Comparison of ENCODE assay signal across 12 mouse cellular contexts in the genomic region with DNA sequence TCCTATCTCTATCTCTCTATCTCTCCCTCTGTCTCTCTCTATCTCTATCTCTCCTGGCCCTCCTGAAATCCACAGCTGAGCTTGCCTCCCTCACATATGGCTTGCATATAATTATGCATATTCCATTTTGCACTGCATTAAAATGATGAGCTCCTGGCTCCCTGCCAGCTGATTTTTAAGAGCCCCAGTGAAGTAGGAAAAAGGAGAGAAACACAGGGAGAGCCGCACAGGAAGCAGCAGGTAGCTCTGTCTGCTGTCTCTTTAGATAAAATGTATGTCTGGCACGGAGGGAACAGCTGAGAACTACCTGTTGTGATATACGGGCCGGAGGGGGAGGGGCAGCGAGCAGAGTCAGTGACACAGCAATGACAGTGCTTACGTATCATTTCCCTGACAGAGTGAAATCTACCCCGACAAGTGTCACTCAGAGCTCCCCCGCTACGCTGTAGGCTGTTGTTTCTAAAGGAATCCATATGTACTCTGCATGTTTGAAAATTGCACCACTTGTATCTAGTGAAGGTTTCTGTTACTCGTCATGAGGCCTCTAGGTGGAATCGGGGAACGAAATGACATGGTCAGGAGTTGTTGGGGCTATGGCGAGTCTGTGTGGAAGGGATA.
A peak's percentile ranks its signal among the peaks of the same experiment; 100 is the strongest.
DNase-seq lines count a peak whose midpoint lies in the region; ATAC-seq and TF ChIP-seq lines count a peak whose summit lies in the region.
"Had no signal": no experiment of that assay in that cellular context is flagged by ENCODE, and none has a peak within 500 bp of the region (broad histone marks: within the 10 kb centered on the region; RNA-seq: fewer than 3 reads in every experiment).

No protein-coding gene starts in this region.

- peak; percentile 57 for ATAC-seq in midbrain, embryonic 13.5 days
- no peak for ATAC-seq in midbrain, postnatal 0 days (ENCODE audit: low FRiP score)
- ATAC-seq: lung, postnatal 0 days had no signal

- H3K27me3 ChIP-seq in midbrain, embryonic 13.5 days: no peaks in the 10 kb centered on the region
- no peaks in the 10 kb centered on the region for H3K27me3 ChIP-seq in midbrain, postnatal 0 days (ENCODE audit: insufficient read depth, low read length)

- H3K4me3 ChIP-seq in midbrain, embryonic 13.5 days (replicated peaks): no peak overlapping the region
- H3K4me3 ChIP-seq in midbrain, postnatal 0 days (ENCODE audit: low read depth, low read length): no peak overlapping the region
- H3K4me3 ChIP-seq: limb, embryonic 10.5 days had no signal

- H3K9me3 ChIP-seq in midbrain, embryonic 13.5 days: no peaks in the 10 kb centered on the region
- H3K9me3 ChIP-seq in midbrain, postnatal 0 days (ENCODE audit: low read length): no peaks in the 10 kb centered on the region
- H3K9me3 ChIP-seq: limb, embryonic 10.5 days had no signal

- H3K27ac ChIP-seq in midbrain, embryonic 13.5 days: peak overlapping the region; percentile 32; the same call in 1 of the 2 replicates
- no peak overlapping the region for H3K27ac ChIP-seq in midbrain, postnatal 0 days (ENCODE audit: low read depth, low read length)
- H3K27ac ChIP-seq: limb, embryonic 10.5 days had no signal

- H3K4me1 ChIP-seq in midbrain, embryonic 13.5 days (replicated peaks): peaks cover 49% of the 10 kb centered on the region
- H3K4me1 ChIP-seq in midbrain, postnatal 0 days (ENCODE audit: insufficient read depth, low read length): peaks cover 10% of the 10 kb centered on the region; the same call in 1 of the 2 replicates
- H3K4me1 ChIP-seq: limb, embryonic 10.5 days had no signal

- 0 out of 2 replicates have a peak overlapping the region, but pooled peaks have one; percentile 10 for H3K9ac ChIP-seq in midbrain, embryonic 13.5 days (replicated peaks)
- H3K9ac ChIP-seq in midbrain, postnatal 0 days (replicated peaks; ENCODE audit: low read length, poor library complexity, severe bottlenecking): no peak overlapping the region

- TF ChIP-seq CTCF in midbrain, postnatal 0 days (IDR thresholded peaks at IDR 0.05): no peak

- no peak overlapping the region for H3K4me2 ChIP-seq in midbrain, embryonic 13.5 days (replicated peaks)
- H3K4me2 ChIP-seq in midbrain, postnatal 0 days (ENCODE audit: low read depth, low read length, poor library complexity, severe bottlenecking): no peak overlapping the region

- H3K36me3 ChIP-seq in midbrain, embryonic 13.5 days: no peaks in the 10 kb centered on the region
- no peaks in the 10 kb centered on the region for H3K36me3 ChIP-seq in midbrain, postnatal 0 days (ENCODE audit: insufficient read depth, low read length)
- H3K36me3 ChIP-seq: limb, embryonic 10.5 days had no signal

- 67% methylated on average over 13 of the region's 13 CpGs for WGBS in midbrain, embryonic 13.5 days
- WGBS in midbrain, postnatal 0 days: 51% methylated on average over 13 of the region's 13 CpGs

- peak; percentile 41 to 49 for DNase-seq in cerebellum, postnatal 10 days
- no peak for DNase-seq in cerebellum, adult 8-10 months
- DNase-seq in midbrain, postnatal 0 days (ENCODE audit: low spot score): no peak
- DNase-seq in layer of hippocampus, adult 8-10 months (ENCODE audit: low spot score in 2 of 2): peak; percentile 46 to 74
- DNase-seq in right cerebral cortex, postnatal 10 days (ENCODE audit: low spot score in 2 of 2): peak; percentile 87 to 92
- no peak for DNase-seq in kidney, adult 11 months
- DNase-seq in urinary bladder, postnatal 10 days (ENCODE audit: low spot score): no peak
- DNase-seq: embryo, embryonic 11 days; gastrocnemius, postnatal 36 days had no signal

Comparison
In these comparisons a context has a peak if more than half of its experiments do, and no peak if none do; other contexts are left out.
1. DNase-seq: peak in cerebellum, postnatal 10 days (2 of 2), layer of hippocampus, adult 8-10 months (2 of 2) and right cerebral cortex, postnatal 10 days (2 of 2); none in cerebellum, adult 8-10 months (single experiment), midbrain, postnatal 0 days (single experiment), kidney, adult 11 months (single experiment) and urinary bladder, postnatal 10 days (single experiment).